Mouse (Mus musculus): ENCODE measurements around the gene Cnpy2. TPM values are rescaled to one million over a fixed set of nuclear protein-coding genes. Genes with fewer than 3 reads are reported as not detected.

Cnpy2 gene
- total and polyA plus RNA-seq, 3 experiments = 57.9 to 74.0 (median 60.5) TPM

GRCm38 (mm10) chr10:128376455-128377211 lies 54.4 kb downstream of the Cnpy2 start, which contains the start of gene Ankrd52:
Gene Ankrd52 (plus strand): TSS chr10:128377115.
- ATAC-seq (ENCODE audit: extremely low read depth, insufficient number of reproducible peaks, low FRiP score, poor library complexity, severe bottlenecking) = peak; percentile 12; the same call in 1 of the 2 replicates
- Histone ChIP-seq H3K36me3 (replicated peaks) (peaks cover 36% of the 10 kb centered on the region), H3K9me3 (replicated peaks) (no peaks in the 10 kb centered on the region), H3K4me1 (ENCODE audit: insufficient read depth, low read depth, low read length) (peaks cover 53% of the 10 kb centered on the region), H3K4me3 (ENCODE audit: low read depth, low read length) (peak within 1 kb of the TSS; percentile 88), H3K27me3 (ENCODE audit: insufficient read depth, low read length) (no peaks in the 10 kb centered on the region)
- TF ChIP-seq TAL1 (conservative IDR thresholded peaks at IDR 0.05; ENCODE audit: low read depth, low read length) (no peak), CTCF (IDR thresholded peaks at IDR 0.05; ENCODE audit: low read depth, low read length) (peak; percentile 30; the same call in 1 of the 2 replicates)
- peak; percentile 95 for DNase-seq (ENCODE audit: low spot score)

Other genes with a start within 250 kb of the Cnpy2 start
Only the 20 nearest of the 25 such genes appear.
- gene Rbms2, start 142.2 kb upstream of the Cnpy2 start, total RNA-seq (2014; fragmentation: Nextera tagmentation) = 28.1 and 32.1 TPM in 2 replicates
- gene Rbms2, start 142.2 kb upstream of the Cnpy2 start, total RNA-seq (2017) = 7.1 and 8.3 TPM in 2 replicates
- 9.3 and 11.3 TPM in 2 replicates for gene Rbms2, start 142.2 kb upstream of the Cnpy2 start, polyA plus RNA-seq (2012)
- gene Gls2, start 128.0 kb upstream of the Cnpy2 start, total RNA-seq (2014; fragmentation: Nextera tagmentation) = 10.7 and 15.0 TPM in 2 replicates
- 4.0 and 5.3 TPM in 2 replicates for gene Gls2, start 128.0 kb upstream of the Cnpy2 start, total RNA-seq (2017)
- 11.1 and 14.6 TPM in 2 replicates for gene Gls2, start 128.0 kb upstream of the Cnpy2 start, polyA plus RNA-seq (2012)
- 11.5 and 13.9 TPM in 2 replicates for gene Spryd4, start 110.7 kb upstream of the Cnpy2 start, total RNA-seq (2014; fragmentation: Nextera tagmentation)
- gene Spryd4, start 110.7 kb upstream of the Cnpy2 start, total RNA-seq (2017) = 18.8 and 23.3 TPM in 2 replicates
- gene Spryd4, start 110.7 kb upstream of the Cnpy2 start, polyA plus RNA-seq (2012) = 3.2 and 4.4 TPM in 2 replicates
- not detected in 2 replicates for gene Mip, start 96.6 kb upstream of the Cnpy2 start, total RNA-seq (2014; fragmentation: Nextera tagmentation)
- gene Mip, start 96.6 kb upstream of the Cnpy2 start, total RNA-seq (2017) = 0.05 TPM in 1 of 2 replicates, not detected in the other
- 0.02 TPM in 1 of 2 replicates, not detected in the other for gene Mip, start 96.6 kb upstream of the Cnpy2 start, polyA plus RNA-seq (2012)
- 28.1 and 32.6 TPM in 2 replicates for gene Timeless, start 90.4 kb upstream of the Cnpy2 start, total RNA-seq (2014; fragmentation: Nextera tagmentation)
- 43.8 and 61.4 TPM in 2 replicates for gene Timeless, start 90.4 kb upstream of the Cnpy2 start, total RNA-seq (2017)
- 44.2 and 46.7 TPM in 2 replicates for gene Timeless, start 90.4 kb upstream of the Cnpy2 start, polyA plus RNA-seq (2012)
- not detected in 2 replicates for gene Apon, start 68.4 kb upstream of the Cnpy2 start, total RNA-seq (2014; fragmentation: Nextera tagmentation)
- 0.17 and 0.27 TPM in 2 replicates for gene Apon, start 68.4 kb upstream of the Cnpy2 start, total RNA-seq (2017)
- 0.04 TPM in 1 of 2 replicates, not detected in the other for gene Apon, start 68.4 kb upstream of the Cnpy2 start, polyA plus RNA-seq (2012)
- gene Apof, start 53.8 kb upstream of the Cnpy2 start, total RNA-seq (2014; fragmentation: Nextera tagmentation) = not detected in 2 replicates
- gene Apof, start 53.8 kb upstream of the Cnpy2 start, total RNA-seq (2017) = 0.12 and 0.16 TPM in 2 replicates
- gene Apof, start 53.8 kb upstream of the Cnpy2 start, polyA plus RNA-seq (2012) = not detected in 2 replicates
- 23.3 and 24.5 TPM in 2 replicates for gene Stat2, start 51.9 kb upstream of the Cnpy2 start, total RNA-seq (2014; fragmentation: Nextera tagmentation)
- 15.0 and 16.7 TPM in 2 replicates for gene Stat2, start 51.9 kb upstream of the Cnpy2 start, total RNA-seq (2017)
- 10.0 and 10.7 TPM in 2 replicates for gene Stat2, start 51.9 kb upstream of the Cnpy2 start, polyA plus RNA-seq (2012)
- not detected in 2 replicates for gene Il23a, start 23.7 kb upstream of the Cnpy2 start, total RNA-seq (2014; fragmentation: Nextera tagmentation)
- gene Il23a, start 23.7 kb upstream of the Cnpy2 start, total RNA-seq (2017) = 0.16 TPM in 1 of 2 replicates, not detected in the other
- gene Il23a, start 23.7 kb upstream of the Cnpy2 start, polyA plus RNA-seq (2012) = 0.03 TPM in 1 of 2 replicates, not detected in the other
- gene Pan2, start 19.1 kb upstream of the Cnpy2 start, total RNA-seq (2014; fragmentation: Nextera tagmentation) = 23.2 and 30.2 TPM in 2 replicates
- 13.8 TPM in 2 replicates for gene Pan2, start 19.1 kb upstream of the Cnpy2 start, total RNA-seq (2017)
- gene Pan2, start 19.1 kb upstream of the Cnpy2 start, polyA plus RNA-seq (2012) = 3.4 and 3.6 TPM in 2 replicates
- gene Cs, start 15.3 kb downstream of the Cnpy2 start, total RNA-seq (2014; fragmentation: Nextera tagmentation) = 323 and 337 TPM in 2 replicates
- 175 and 181 TPM in 2 replicates for gene Cs, start 15.3 kb downstream of the Cnpy2 start, total RNA-seq (2017)
- 21.6 and 56.6 TPM in 2 replicates for gene Cs, start 15.3 kb downstream of the Cnpy2 start, polyA plus RNA-seq (2012)
- gene Coq10a, start 46.5 kb downstream of the Cnpy2 start, total RNA-seq (2014; fragmentation: Nextera tagmentation) = 28.8 and 29.8 TPM in 2 replicates
- 24.9 and 27.4 TPM in 2 replicates for gene Coq10a, start 46.5 kb downstream of the Cnpy2 start, total RNA-seq (2017)
- gene Coq10a, start 46.5 kb downstream of the Cnpy2 start, polyA plus RNA-seq (2012) = 7.3 and 8.7 TPM in 2 replicates
- gene Ankrd52, start 54.7 kb downstream of the Cnpy2 start, total RNA-seq (2014; fragmentation: Nextera tagmentation) = 72.9 and 80.4 TPM in 2 replicates
- gene Ankrd52, start 54.7 kb downstream of the Cnpy2 start, total RNA-seq (2017) = 5.9 and 6.6 TPM in 2 replicates
- 68.3 and 75.9 TPM in 2 replicates for gene Ankrd52, start 54.7 kb downstream of the Cnpy2 start, polyA plus RNA-seq (2012)
- not detected in 2 replicates for gene Slc39a5, start 78.8 kb downstream of the Cnpy2 start, total RNA-seq (2014; fragmentation: Nextera tagmentation)
- gene Slc39a5, start 78.8 kb downstream of the Cnpy2 start, total RNA-seq (2017) = not detected in 2 replicates
- gene Slc39a5, start 78.8 kb downstream of the Cnpy2 start, polyA plus RNA-seq (2012) = not detected in 2 replicates
- 121 and 148 TPM in 2 replicates for gene Nabp2, start 89.0 kb downstream of the Cnpy2 start, total RNA-seq (2014; fragmentation: Nextera tagmentation)
- 34.2 and 37.3 TPM in 2 replicates for gene Nabp2, start 89.0 kb downstream of the Cnpy2 start, total RNA-seq (2017)
- gene Nabp2, start 89.0 kb downstream of the Cnpy2 start, polyA plus RNA-seq (2012) = 152 and 197 TPM in 2 replicates
- 21.7 and 26.8 TPM in 2 replicates for gene Rnf41, start 89.2 kb downstream of the Cnpy2 start, total RNA-seq (2014; fragmentation: Nextera tagmentation)
- gene Rnf41, start 89.2 kb downstream of the Cnpy2 start, total RNA-seq (2017) = 16.6 and 17.8 TPM in 2 replicates
- 11.7 and 14.6 TPM in 2 replicates for gene Rnf41, start 89.2 kb downstream of the Cnpy2 start, polyA plus RNA-seq (2012)
- 100 and 109 TPM in 2 replicates for gene Smarcc2, start 136.8 kb downstream of the Cnpy2 start, total RNA-seq (2014; fragmentation: Nextera tagmentation)
- 36.3 and 47.4 TPM in 2 replicates for gene Smarcc2, start 136.8 kb downstream of the Cnpy2 start, total RNA-seq (2017)
- 153 and 174 TPM in 2 replicates for gene Smarcc2, start 136.8 kb downstream of the Cnpy2 start, polyA plus RNA-seq (2012)
- 207 and 266 TPM in 2 replicates for gene Myl6, start 171.7 kb downstream of the Cnpy2 start, total RNA-seq (2014; fragmentation: Nextera tagmentation)
- 1,414 and 1,457 TPM in 2 replicates for gene Myl6, start 171.7 kb downstream of the Cnpy2 start, total RNA-seq (2017)
- gene Myl6, start 171.7 kb downstream of the Cnpy2 start, polyA plus RNA-seq (2012) = 273 and 359 TPM in 2 replicates
- 11.4 and 13.1 TPM in 2 replicates for gene Myl6b, start 176.2 kb downstream of the Cnpy2 start, total RNA-seq (2014; fragmentation: Nextera tagmentation)
- gene Myl6b, start 176.2 kb downstream of the Cnpy2 start, total RNA-seq (2017) = 1.7 and 2.0 TPM in 2 replicates
- 14.7 and 17.4 TPM in 2 replicates for gene Myl6b, start 176.2 kb downstream of the Cnpy2 start, polyA plus RNA-seq (2012)
- 31.8 and 36.0 TPM in 2 replicates for gene Esyt1, start 203.4 kb downstream of the Cnpy2 start, total RNA-seq (2014; fragmentation: Nextera tagmentation)
- gene Esyt1, start 203.4 kb downstream of the Cnpy2 start, total RNA-seq (2017) = 98.1 and 107 TPM in 2 replicates
- gene Esyt1, start 203.4 kb downstream of the Cnpy2 start, polyA plus RNA-seq (2012) = 72.2 and 80.2 TPM in 2 replicates

Data from G1E (cell line).